Mouse (Mus musculus) midbrain, embryonic 12.5 days (tissue): ENCODE results near the gene Ap1g1. TPM values are rescaled to one million over a fixed set of nuclear protein-coding genes. Genes with fewer than 3 reads are reported as not detected.
A peak's percentile ranks its signal among the peaks of the same experiment; 100 is the strongest.

Source experiments
- ATAC-seq: fragments of 200-750 bp; cut with Nextera tagmentation; 2 replicates; pipeline ENCODE4 v1.8.0; 2017; ENCODE audit warnings: low read depth, moderate TSS enrichment, moderate library complexity; ENCODE audit not compliant: low FRiP score
- H3K27ac ChIP-seq: fragments of 300-500 bp; sonication (generic); replicated peaks from 2 replicates; pipeline ENCODE4 v1.5.1; 2016; ENCODE audit warnings: mild to moderate bottlenecking
- H3K27me3 ChIP-seq: fragments of 300-500 bp; sonication (generic); 2 replicates; pipeline ENCODE4 v1.6.1; 2016; ENCODE audit warnings: mild to moderate bottlenecking
- H3K36me3 ChIP-seq: fragments of 300-500 bp; sonication (generic); 2 replicates; pipeline ENCODE4 v1.6.1; 2016
- H3K4me1 ChIP-seq: fragments of 300-500 bp; sonication (generic); 2 replicates; pipeline ENCODE4 v1.6.1; 2016
- H3K4me2 ChIP-seq: fragments of 300-500 bp; sonication (generic); replicated peaks from 2 replicates; pipeline ENCODE4 v1.6.1; 2016; ENCODE audit warnings: mild to moderate bottlenecking, moderate library complexity
- H3K4me3 ChIP-seq: fragments of 300-500 bp; sonication (generic); 2 replicates; pipeline ENCODE4 v1.5.1; 2016; ENCODE audit warnings: mild to moderate bottlenecking
- H3K9ac ChIP-seq: fragments of 300-500 bp; sonication (generic); replicated peaks from 2 replicates; pipeline ENCODE4 v1.6.1; 2016; ENCODE audit warnings: mild to moderate bottlenecking, moderate library complexity
- H3K9me3 ChIP-seq: fragments of 300-500 bp; sonication (generic); 2 replicates; pipeline ENCODE4 v1.6.1; 2016; ENCODE audit warnings: mild to moderate bottlenecking
- whole genome bisulfite sequencing: fragments of 180-500 bp; shearing (Covaris S2); methylation state at CpG from one replicate; pipeline ENCODE4 v1.1.7; 2016; 5-methylcytosine and 5-hydroxymethylcytosine counted together
- polyA plus RNA-seq: library from polyadenylated mRNA; unstranded; fragments of >200 nt; fragmentation: Nextera tagmentation; extraction: Ambion mirVana; gene quantifications from 2 replicates; pipeline ENCODE4 v1.2.1, GENCODE M21; 2016

The Ap1g1 gene
- polyA plus RNA-seq, 1 experiment from 2014 or later: 67.1 TPM

GRCm38 (mm10) chr8:109839822-109840221, 61.5 kb downstream of the Ap1g1 start:
- Histone ChIP-seq H3K9me3 (no peaks in the 10 kb centered on the region), H3K9ac (no peak overlapping the region), H3K27ac (no peak overlapping the region), H3K4me1 (no peaks in the 10 kb centered on the region), H3K27me3 (no peaks in the 10 kb centered on the region), H3K36me3 (peaks cover 48% of the 10 kb centered on the region), H3K4me3 (no peak overlapping the region), H3K4me2 (no peak overlapping the region)
- no peak for ATAC-seq
- WGBS: 96% methylated on average over 2 of the region's 2 CpGs

- H3K36me3 ChIP-seq: peaks cover 52% of the 10 kb centered on the region
Measured at GRCm38 (mm10) chr8:109842468-109842867, 64.1 kb downstream of the Ap1g1 start.

GRCm38 (mm10) chr8:109847866-109848265, 69.5 kb downstream of the Ap1g1 start:
- H3K4me1 ChIP-seq: no peaks in the 10 kb centered on the region
- no peaks in the 10 kb centered on the region for H3K27me3 ChIP-seq
- no peak overlapping the region for H3K27ac ChIP-seq
- no peak for ATAC-seq
- H3K9me3 ChIP-seq: no peaks in the 10 kb centered on the region
- no peak overlapping the region for H3K4me2 ChIP-seq
- no peak overlapping the region for H3K9ac ChIP-seq
- no peak overlapping the region for H3K4me3 ChIP-seq
- H3K36me3 ChIP-seq: peaks cover 70% of the 10 kb centered on the region
- 88% methylated on average over 2 of the region's 2 CpGs for WGBS

More at GRCm38 (mm10) chr8:109842468-109842867, 64.1 kb downstream of the Ap1g1 start:
- no peak overlapping the region for H3K9ac ChIP-seq
- H3K4me3 ChIP-seq: no peak overlapping the region
- no peaks in the 10 kb centered on the region for H3K9me3 ChIP-seq
- 100% methylated on average over 1 of the region's 1 CpGs for WGBS
- H3K4me1 ChIP-seq: no peaks in the 10 kb centered on the region
- ATAC-seq: no peak
- H3K4me2 ChIP-seq: no peak overlapping the region
- no peaks in the 10 kb centered on the region for H3K27me3 ChIP-seq
- no peak overlapping the region for H3K27ac ChIP-seq

DNA sequence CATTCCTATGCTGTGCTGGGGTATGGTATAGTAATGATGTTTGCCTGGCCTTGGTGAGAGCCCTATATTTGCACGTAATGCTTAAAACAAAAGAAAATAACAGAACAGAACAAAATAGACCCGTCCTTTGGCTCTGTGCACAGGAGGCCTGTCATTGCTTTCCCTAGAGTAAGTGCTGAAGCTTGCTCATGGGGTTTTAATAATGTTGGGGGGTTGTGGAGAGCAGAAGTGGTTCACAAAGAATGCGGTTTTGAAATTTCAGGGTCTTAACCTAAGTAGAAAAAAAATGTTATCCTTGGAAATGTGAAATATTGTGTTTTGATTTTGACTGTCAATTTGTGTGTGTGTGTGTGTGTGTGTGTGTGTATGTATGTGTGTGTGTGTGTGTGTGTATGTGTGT, 70.6 kb downstream of the Ap1g1 start:
- WGBS: 87% methylated on average over 3 of the region's 3 CpGs
- H3K9me3 ChIP-seq: no peaks in the 10 kb centered on the region
- H3K36me3 ChIP-seq: peaks cover 63% of the 10 kb centered on the region
- H3K27ac ChIP-seq: no peak overlapping the region
- no peak for ATAC-seq
- no peak overlapping the region for H3K4me2 ChIP-seq
- no peaks in the 10 kb centered on the region for H3K4me1 ChIP-seq
- H3K27me3 ChIP-seq: no peaks in the 10 kb centered on the region
- H3K4me3 ChIP-seq: no peak overlapping the region
- H3K9ac ChIP-seq: no peak overlapping the region

GRCm38 (mm10) chr8:109853423-109853822, 75.1 kb downstream of the Ap1g1 start:
- peaks cover 70% of the 10 kb centered on the region for H3K36me3 ChIP-seq
- H3K4me2 ChIP-seq: no peak overlapping the region
- WGBS: 48% methylated on average over 6 of the region's 6 CpGs
- no peaks in the 10 kb centered on the region for H3K27me3 ChIP-seq
- H3K9me3 ChIP-seq: no peaks in the 10 kb centered on the region
- no peak overlapping the region for H3K9ac ChIP-seq
- no peaks in the 10 kb centered on the region for H3K4me1 ChIP-seq
- no peak for ATAC-seq
- H3K27ac ChIP-seq: no peak overlapping the region
- no peak overlapping the region for H3K4me3 ChIP-seq

GRCm38 (mm10) chr8:109854522-109854921, 76.2 kb downstream of the Ap1g1 start:
- no peak overlapping the region for H3K4me3 ChIP-seq
- no peak overlapping the region for H3K27ac ChIP-seq
- H3K4me1 ChIP-seq: no peaks in the 10 kb centered on the region
- no peak overlapping the region for H3K4me2 ChIP-seq
- ATAC-seq: no peak
- H3K9me3 ChIP-seq: no peaks in the 10 kb centered on the region
- WGBS: 96% methylated on average over 4 of the region's 4 CpGs
- peaks cover 65% of the 10 kb centered on the region for H3K36me3 ChIP-seq
- no peaks in the 10 kb centered on the region for H3K27me3 ChIP-seq
- H3K9ac ChIP-seq: no peak overlapping the region

GRCm38 (mm10) chr8:109855451-109855850, 77.1 kb downstream of the Ap1g1 start:
- Histone ChIP-seq H3K4me2 (no peak overlapping the region), H3K36me3 (peaks cover 65% of the 10 kb centered on the region), H3K4me3 (no peak overlapping the region), H3K4me1 (no peaks in the 10 kb centered on the region), H3K9me3 (no peaks in the 10 kb centered on the region), H3K27ac (no peak overlapping the region), H3K9ac (no peak overlapping the region), H3K27me3 (no peaks in the 10 kb centered on the region)
- no peak for ATAC-seq
- 97% methylated on average over 6 of the region's 6 CpGs for WGBS

GRCm38 (mm10) chr8:109863398-109863797, 85.0 kb downstream of the Ap1g1 start:
- 80% methylated on average over 2 of the region's 2 CpGs for WGBS
- H3K4me1 ChIP-seq: 0 out of 2 replicates have a peak, but pooled peaks cover 2% of the 10 kb centered on the region
- H3K9ac ChIP-seq: no peak overlapping the region
- H3K9me3 ChIP-seq: no peaks in the 10 kb centered on the region
- H3K27ac ChIP-seq: no peak overlapping the region
- H3K27me3 ChIP-seq: no peaks in the 10 kb centered on the region
- no peak overlapping the region for H3K4me2 ChIP-seq
- H3K4me3 ChIP-seq: no peak overlapping the region
- no peak for ATAC-seq
- H3K36me3 ChIP-seq: peaks cover 38% of the 10 kb centered on the region

DNA sequence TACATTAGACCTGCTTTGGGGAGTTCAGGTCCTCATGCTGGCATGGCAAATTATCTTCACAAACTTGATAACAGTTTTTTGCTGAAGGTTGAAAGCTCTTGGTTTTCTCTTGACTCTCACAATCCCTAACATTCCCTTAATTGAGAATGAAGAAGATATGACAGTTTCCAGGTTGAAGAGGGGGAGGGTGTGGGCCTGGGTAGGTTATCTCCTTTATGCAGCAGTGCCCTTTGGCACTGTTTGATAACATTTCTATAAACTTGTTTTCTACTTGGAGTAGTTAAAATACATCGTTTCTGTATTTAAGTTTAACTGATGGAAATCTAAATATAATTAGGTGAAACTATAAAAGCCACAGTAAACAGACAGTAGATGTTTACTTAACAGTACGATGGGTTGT, 86.4 kb downstream of the Ap1g1 start:
- H3K4me2 ChIP-seq: no peak overlapping the region
- no peak for ATAC-seq
- H3K9me3 ChIP-seq: no peaks in the 10 kb centered on the region
- H3K4me3 ChIP-seq: no peak overlapping the region
- no peak overlapping the region for H3K27ac ChIP-seq
- peaks cover 30% of the 10 kb centered on the region for H3K36me3 ChIP-seq
- H3K4me1 ChIP-seq: peaks cover 7% of the 10 kb centered on the region; the same call in 1 of the 2 replicates
- H3K9ac ChIP-seq: no peak overlapping the region
- H3K27me3 ChIP-seq: no peaks in the 10 kb centered on the region
- whole genome bisulfite sequencing: 89% methylated on average over 2 of the region's 2 CpGs

GRCm38 (mm10) chr8:109865536-109865935, 87.2 kb downstream of the Ap1g1 start:
- 82% methylated on average over 4 of the region's 4 CpGs for WGBS
- no peak overlapping the region for H3K27ac ChIP-seq
- H3K9ac ChIP-seq: no peak overlapping the region
- H3K4me2 ChIP-seq: no peak overlapping the region
- peaks cover 7% of the 10 kb centered on the region; the same call in 1 of the 2 replicates for H3K4me1 ChIP-seq
- no peaks in the 10 kb centered on the region for H3K9me3 ChIP-seq
- H3K27me3 ChIP-seq: no peaks in the 10 kb centered on the region
- no peak overlapping the region for H3K4me3 ChIP-seq
- H3K36me3 ChIP-seq: peaks cover 23% of the 10 kb centered on the region
- no peak for ATAC-seq

- no peak for ATAC-seq
- no peak overlapping the region for H3K27ac ChIP-seq
- H3K27me3 ChIP-seq: no peaks in the 10 kb centered on the region
- H3K9me3 ChIP-seq: no peaks in the 10 kb centered on the region
- WGBS: 93% methylated on average over 5 of the region's 5 CpGs
- H3K4me3 ChIP-seq: no peak overlapping the region
- peaks cover 12% of the 10 kb centered on the region; the same call in 1 of the 2 replicates for H3K36me3 ChIP-seq
- H3K9ac ChIP-seq: no peak overlapping the region
- peaks cover 7% of the 10 kb centered on the region; the same call in 1 of the 2 replicates for H3K4me1 ChIP-seq
- H3K4me2 ChIP-seq: no peak overlapping the region
Measured at GRCm38 (mm10) chr8:109866690-109867089, 88.3 kb downstream of the Ap1g1 start.

- Histone ChIP-seq H3K27ac (peak within 1 kb of the TSS; percentile 86), H3K4me3 (peak within 1 kb of the TSS; percentile 75), H3K9ac (peak within 1 kb of the TSS; percentile 88), H3K4me2 (peak within 1 kb of the TSS; percentile 90), H3K36me3 (no peaks in the 10 kb centered on the region), H3K27me3 (no peaks in the 10 kb centered on the region), H3K4me1 (peaks cover 7% of the 10 kb centered on the region; the same call in 1 of the 2 replicates), H3K9me3 (no peaks in the 10 kb centered on the region)
- WGBS: 2% methylated on average over 42 of the region's 42 CpGs
- peak; percentile 98 for ATAC-seq
Measured at GRCm38 (mm10) chr8:109868003-109868679, 89.8 kb downstream of the Ap1g1 start, which contains the start of gene Phlpp2. Gene Phlpp2, plus strand, starts transcription at chr8:109868542.
